Mouse (Mus musculus): ENCODE results near the gene Asb2.

GRCm38 (mm10) chr12:103361539-103362307, 5.9 kb upstream of the Asb2 start:
- no peak for TF ChIP-seq GATA1 (IDR thresholded peaks at IDR 0.05; ENCODE audit: borderline replicate concordance, low read length)
- no peak for TF ChIP-seq FLI1 (IDR thresholded peaks at IDR 0.05; ENCODE audit: low read length)
